Mouse (Mus musculus) cortical plate, adult 2 months (tissue): Measurements from ENCODE around the gene Usp33.
"Not testable (repeated sequence)": the region's sequence is repeated elsewhere in the genome, so short reads cannot be mapped to it uniquely, and the experiment has no call there.

Experiments
- CTCF ChIP-seq: fragments of 200-500 bp; IDR thresholded peaks from 2 replicates; pipeline ENCODE4 v1.5.1; 2011; ENCODE audit warnings: mild to moderate bottlenecking, control low read depth, low read length; ENCODE audit not compliant: insufficient read depth; ENCODE audit errors: extremely low read depth
- POLR2A ChIP-seq: fragments of 200-500 bp; IDR thresholded peaks from 2 replicates; pipeline ENCODE4 v1.6.1; 2011; ENCODE audit warnings: mild to moderate bottlenecking, low read length, control low read depth; ENCODE audit not compliant: insufficient read depth; ENCODE audit errors: extremely low read depth

GRCm38 (mm10) chr3:152316447-152317173 is 29.7 kb upstream of the Usp33 start:
- not testable (repeated sequence) for TF ChIP-seq CTCF, POLR2A
